Mouse (Mus musculus) megakaryocyte progenitor cell, adult 5-6 weeks (primary cell): ENCODE results near the gene Agpat4. TPM values are rescaled to one million over a fixed set of nuclear protein-coding genes. Genes with fewer than 3 reads are reported as not detected.

Experiments
- ATAC-seq: replicated peaks from 2 replicates; pipeline ENCODE4 v1.8.0; 2016; ENCODE audit warnings: mild to moderate bottlenecking, moderate TSS enrichment, inconsistent platforms; ENCODE audit not compliant: poor library complexity
- total RNA-seq, 2 experiments: library from RNA; stranded (forward) in 1 of 2; stranded (reverse) in 1 of 2; fragments of 157-497, 149-512 nt in 1 of 2; fragments of 200-1000 nt in 1 of 2; gene quantifications; 2 replicates each; pipeline versions ENCODE4 v1.2.3 to v1.2.4; 2015 to 2017

Agpat4 gene
- total RNA-seq (2015) = 0.81 and 1.7 TPM in 2 replicates
- total RNA-seq (2017) = 0.54 and 2.6 TPM in 2 replicates

GRCm38 (mm10) chr17:12118561-12118925 is at the start of gene Agpat4:
Gene Agpat4, plus strand, starts transcription at chr17:12118704.
- ATAC-seq = peak; percentile 20

- ATAC-seq = no peak
Measured at GRCm38 (mm10) chr17:12076816-12077215, 41.7 kb upstream of the Agpat4 start.

GRCm38 (mm10) chr17:12080656-12081495 is 37.6 kb upstream of the Agpat4 start:
- no peak for ATAC-seq

- no peak for ATAC-seq
Measured at GRCm38 (mm10) chr17:12082201-12082600, 36.3 kb upstream of the Agpat4 start.

- no peak for ATAC-seq
Measured at GRCm38 (mm10) chr17:12090261-12090927, 28.1 kb upstream of the Agpat4 start.

GRCm38 (mm10) chr17:12092901-12093564 is 25.5 kb upstream of the Agpat4 start:
- no peak for ATAC-seq

- ATAC-seq = no peak
Measured at GRCm38 (mm10) chr17:12094016-12094415, 24.5 kb upstream of the Agpat4 start.

GRCm38 (mm10) chr17:12094827-12095590 is 23.5 kb upstream of the Agpat4 start:
- ATAC-seq = no peak

GRCm38 (mm10) chr17:12099415-12099814 is 19.1 kb upstream of the Agpat4 start:
- ATAC-seq = peak; percentile 44; the same call in 1 of the 2 replicates

GRCm38 (mm10) chr17:12102326-12102725 is 16.2 kb upstream of the Agpat4 start:
- ATAC-seq = no peak

GRCm38 (mm10) chr17:12103781-12104180 is 14.7 kb upstream of the Agpat4 start:
- ATAC-seq = peak; percentile 80

GRCm38 (mm10) chr17:12104245-12104644 is 14.3 kb upstream of the Agpat4 start:
- ATAC-seq = no peak

- no peak for ATAC-seq
Measured at GRCm38 (mm10) chr17:12104690-12105089, 13.8 kb upstream of the Agpat4 start.

- no peak for ATAC-seq
Measured at GRCm38 (mm10) chr17:12106255-12106654, 12.2 kb upstream of the Agpat4 start.

- no peak for ATAC-seq
Measured at GRCm38 (mm10) chr17:12113626-12114025, 4.9 kb upstream of the Agpat4 start.

GRCm38 (mm10) chr17:12115086-12115485 is 3.4 kb upstream of the Agpat4 start:
- ATAC-seq = no peak

GRCm38 (mm10) chr17:12118131-12118530 is 373 bp upstream of the Agpat4 start:
- ATAC-seq = no peak

- peak; percentile 96 for ATAC-seq
Measured at GRCm38 (mm10) chr17:12118926-12119641, 580 bp downstream of the Agpat4 start.

- ATAC-seq = no peak
Measured at GRCm38 (mm10) chr17:12119675-12120074, 1.2 kb downstream of the Agpat4 start.

- ATAC-seq = no peak
Measured at GRCm38 (mm10) chr17:12120268-12120667, 1.8 kb downstream of the Agpat4 start.
